Mouse (Mus musculus) thymus, adult 18-20 months (tissue): ENCODE measurements around the gene Cacna1c.

Source experiments
- DNase-seq, 2 experiments: peaks; one replicate each; pipeline ENCODE4 v3.0.0; 2022; ENCODE audit warnings: mixed read lengths in 2 of 2

Gene Cacna1c

DNA sequence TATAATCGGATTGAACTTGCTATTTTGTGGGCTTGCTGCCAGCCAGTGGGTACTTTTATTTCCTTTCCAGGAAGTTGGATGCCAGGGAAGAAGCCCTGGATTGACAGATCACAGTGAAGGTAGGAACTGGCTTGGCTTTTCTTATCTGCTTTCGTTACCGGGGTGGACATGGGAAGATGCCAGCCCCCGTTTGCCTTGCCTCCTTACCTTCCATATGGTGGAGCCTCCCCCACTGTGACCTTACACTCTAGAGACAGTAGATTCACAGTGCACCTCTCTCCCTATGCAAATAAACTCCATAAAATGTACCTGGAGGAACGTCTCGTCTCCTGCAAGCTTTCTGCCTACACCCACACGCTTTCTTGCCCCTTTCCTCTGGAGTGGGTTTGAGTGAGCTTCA lies 459.7 kb downstream of the Cacna1c start:
- DNase-seq: no peak

- no peak for DNase-seq
These were observed 461.1 kb downstream of the Cacna1c start for GRCm38 (mm10) chr6:118735145-118735544.

- DNase-seq: no peak
These were observed 464.3 kb downstream of the Cacna1c start for GRCm38 (mm10) chr6:118731937-118732336.

DNA sequence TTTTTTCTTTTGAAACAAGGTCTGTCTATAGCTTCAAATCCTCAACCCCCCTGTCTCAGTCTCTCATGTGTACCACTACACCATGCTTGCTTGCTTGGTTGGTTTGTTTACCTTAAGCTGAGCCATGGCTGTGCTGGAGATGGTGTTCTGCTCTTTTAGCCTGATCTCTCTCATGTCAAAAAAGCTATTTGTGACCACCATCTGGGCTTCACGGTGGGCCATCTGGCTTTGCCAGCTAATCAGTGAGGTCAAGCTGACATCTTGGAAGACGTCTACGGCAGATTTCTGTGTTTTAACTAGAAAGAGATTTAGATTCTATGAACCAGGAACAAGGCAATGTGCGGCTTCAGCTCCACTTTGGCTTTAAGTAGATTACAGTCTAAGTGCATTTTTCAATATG lies 471.3 kb downstream of the Cacna1c start:
- DNase-seq: no peak

DNA sequence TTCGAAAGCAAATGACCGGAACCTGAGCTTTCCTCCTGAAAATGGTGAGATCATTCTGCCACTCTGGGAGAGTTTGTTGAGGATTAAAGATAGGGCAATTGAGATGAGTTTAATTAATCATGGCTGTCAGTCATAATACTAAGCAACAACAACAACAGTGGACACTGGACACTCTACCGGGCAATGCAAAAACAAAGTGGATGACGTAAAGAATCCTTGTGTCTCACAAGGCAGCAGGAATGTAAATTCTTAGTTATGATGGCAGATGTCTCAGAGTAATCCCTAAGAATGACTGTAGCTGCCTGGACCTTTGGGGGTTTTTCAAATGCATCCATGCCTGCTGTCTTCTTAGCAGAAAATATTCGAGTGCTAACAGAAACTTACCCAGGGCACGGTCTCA lies 471.8 kb downstream of the Cacna1c start:
- DNase-seq: no peak

DNA sequence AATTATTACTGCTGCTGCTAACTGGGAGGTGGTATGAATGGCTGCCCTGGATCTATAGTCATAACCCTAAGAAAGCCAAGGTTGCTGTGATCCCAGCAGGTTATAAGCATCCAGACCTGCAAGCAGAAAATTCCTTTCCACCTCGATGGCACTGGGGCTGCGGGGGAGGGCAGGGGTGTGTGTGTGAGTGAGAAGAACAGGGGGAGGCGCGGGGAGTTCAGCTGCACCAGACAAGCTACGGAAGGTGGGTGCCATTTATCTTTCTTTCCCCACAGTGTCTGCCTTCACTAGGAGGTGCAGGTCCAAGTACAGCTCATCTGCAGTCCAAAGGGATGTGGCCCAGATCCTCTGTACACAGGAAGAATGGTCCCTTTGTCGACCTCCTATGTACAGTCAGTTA lies 473.9 kb downstream of the Cacna1c start:
- DNase-seq: no peak

DNA sequence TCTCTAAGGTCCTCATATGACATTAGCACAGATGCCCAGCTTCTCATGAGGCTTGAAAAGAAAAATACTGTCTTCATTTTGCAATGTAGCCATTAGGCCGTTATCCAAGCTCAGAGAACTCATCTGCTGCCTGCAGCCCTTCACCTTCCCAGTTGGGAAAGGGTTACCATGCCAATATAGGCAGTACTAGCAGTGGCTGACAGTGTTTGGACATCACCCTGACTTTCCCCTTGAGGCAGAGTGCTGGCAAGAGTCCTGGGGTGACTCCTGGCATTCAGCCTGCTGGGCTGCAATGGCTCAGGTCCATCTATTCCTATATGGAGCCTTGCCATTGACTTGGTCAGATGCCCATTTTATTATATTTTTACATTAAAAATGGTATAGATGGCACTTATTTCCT lies 476.7 kb downstream of the Cacna1c start:
- no peak for DNase-seq

GRCm38 (mm10) chr6:118713286-118713685 lies 482.9 kb downstream of the Cacna1c start:
- DNase-seq: no peak

- DNase-seq: no peak
These were observed 484.4 kb downstream of the Cacna1c start for GRCm38 (mm10) chr6:118711677-118712322.

GRCm38 (mm10) chr6:118707066-118707465 lies 489.2 kb downstream of the Cacna1c start:
- no peak for DNase-seq

- DNase-seq: no peak
These were observed 490.4 kb downstream of the Cacna1c start for GRCm38 (mm10) chr6:118705840-118706239.

GRCm38 (mm10) chr6:118694626-118695025 lies 501.6 kb downstream of the Cacna1c start:
- no peak for DNase-seq

DNA sequence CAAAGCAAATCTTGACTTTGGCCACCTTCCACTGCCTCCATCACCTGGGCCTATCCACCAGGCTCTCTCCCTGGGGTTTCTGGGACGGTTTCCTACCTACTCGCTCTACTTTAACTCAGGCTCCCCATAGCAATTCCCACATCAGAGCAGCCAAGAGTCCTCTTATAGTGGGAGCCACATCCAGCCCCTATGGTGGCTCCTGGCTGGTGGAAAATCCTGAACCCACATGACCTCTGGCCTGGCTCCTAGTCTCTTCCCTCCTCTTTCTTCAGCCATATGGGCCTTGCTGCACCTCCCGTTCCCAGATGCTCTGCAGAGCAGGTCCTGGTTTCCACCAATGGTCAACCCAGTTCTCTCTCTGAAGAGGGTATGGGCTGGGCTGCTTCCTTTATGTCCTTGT lies 506.8 kb downstream of the Cacna1c start:
- DNase-seq: no peak

- no peak for DNase-seq
These were observed 507.4 kb downstream of the Cacna1c start for GRCm38 (mm10) chr6:118688856-118689255.

DNA sequence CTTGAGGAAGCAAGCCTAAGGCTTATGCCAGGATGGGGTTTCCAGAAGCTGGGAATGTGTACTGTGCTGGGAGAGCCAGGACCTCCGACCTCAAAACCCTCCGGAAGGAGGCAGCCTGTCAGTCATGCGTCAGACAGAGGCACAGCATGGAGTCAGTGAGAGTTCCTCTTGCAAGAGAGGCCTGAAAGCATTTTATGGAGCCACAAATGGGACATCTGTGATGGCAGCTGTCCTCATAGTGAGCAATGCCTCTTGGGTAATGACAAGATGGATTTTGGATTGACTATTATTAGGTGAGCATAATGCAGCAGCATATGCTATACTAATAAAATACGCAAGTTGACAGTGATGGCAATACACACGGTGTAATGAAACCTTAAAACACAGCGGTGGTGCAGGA lies 515.4 kb downstream of the Cacna1c start:
- no peak for DNase-seq

- DNase-seq: no peak
These were observed 518.2 kb downstream of the Cacna1c start for GRCm38 (mm10) chr6:118678031-118678430.

- DNase-seq: no peak
These were observed 518.9 kb downstream of the Cacna1c start for GRCm38 (mm10) chr6:118677306-118677705.

- DNase-seq: no peak
These were observed 521.4 kb downstream of the Cacna1c start for GRCm38 (mm10) chr6:118674781-118675180.

DNA sequence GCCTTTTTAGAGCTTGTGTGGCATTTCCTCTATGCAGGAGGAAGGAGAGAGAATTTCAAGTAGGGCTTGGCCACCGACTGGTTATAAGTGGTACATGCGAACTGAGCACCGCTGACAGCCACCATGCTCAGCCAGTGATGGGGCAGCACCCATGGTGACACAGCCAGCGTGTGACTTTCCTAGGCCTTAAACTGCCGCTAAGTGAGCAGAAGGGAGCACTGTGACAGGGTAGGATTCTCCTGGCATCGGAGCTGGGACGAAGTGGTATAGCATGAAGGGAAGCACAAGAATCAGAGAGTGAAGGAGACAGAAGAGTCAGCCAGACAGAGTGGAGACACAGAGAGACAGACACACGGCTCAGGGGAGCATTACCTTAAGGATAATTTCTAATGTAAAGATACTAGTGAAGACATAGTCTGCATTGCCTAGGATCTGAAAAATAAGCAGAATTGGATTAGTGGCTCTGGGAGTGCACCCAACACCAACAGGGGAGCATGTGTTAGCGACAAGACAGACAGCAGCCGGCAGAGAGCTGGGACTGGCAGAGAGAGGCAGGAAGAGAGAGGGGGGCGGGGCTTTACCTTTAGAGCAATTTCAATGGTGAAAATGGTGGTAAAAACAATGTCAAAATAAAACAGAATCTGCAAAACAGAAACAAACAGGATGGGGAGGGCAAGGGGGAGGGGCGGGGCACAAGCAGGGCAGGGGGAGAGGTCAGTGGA lies 522.1 kb downstream of the Cacna1c start:
- DNase-seq: no peak

DNA sequence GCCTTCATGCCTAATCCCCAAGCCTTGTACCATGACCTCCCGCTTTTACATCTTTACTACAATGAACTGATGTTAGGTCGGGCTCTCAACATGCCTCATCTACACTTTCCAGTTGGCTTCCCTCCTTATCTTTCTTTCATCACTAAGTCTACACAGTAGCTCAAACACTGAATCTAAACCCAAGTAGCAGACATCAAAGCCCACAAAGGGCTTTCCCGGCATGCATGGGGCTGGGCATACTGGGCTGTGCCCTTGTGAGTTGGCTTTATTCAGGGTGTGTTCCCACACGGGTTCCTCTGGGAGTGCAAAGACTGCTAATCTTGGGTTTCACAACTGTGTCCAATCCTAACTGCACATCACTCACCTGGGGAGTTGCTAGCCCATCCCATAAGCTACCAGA lies 542.9 kb downstream of the Cacna1c start:
- no peak for DNase-seq

DNA sequence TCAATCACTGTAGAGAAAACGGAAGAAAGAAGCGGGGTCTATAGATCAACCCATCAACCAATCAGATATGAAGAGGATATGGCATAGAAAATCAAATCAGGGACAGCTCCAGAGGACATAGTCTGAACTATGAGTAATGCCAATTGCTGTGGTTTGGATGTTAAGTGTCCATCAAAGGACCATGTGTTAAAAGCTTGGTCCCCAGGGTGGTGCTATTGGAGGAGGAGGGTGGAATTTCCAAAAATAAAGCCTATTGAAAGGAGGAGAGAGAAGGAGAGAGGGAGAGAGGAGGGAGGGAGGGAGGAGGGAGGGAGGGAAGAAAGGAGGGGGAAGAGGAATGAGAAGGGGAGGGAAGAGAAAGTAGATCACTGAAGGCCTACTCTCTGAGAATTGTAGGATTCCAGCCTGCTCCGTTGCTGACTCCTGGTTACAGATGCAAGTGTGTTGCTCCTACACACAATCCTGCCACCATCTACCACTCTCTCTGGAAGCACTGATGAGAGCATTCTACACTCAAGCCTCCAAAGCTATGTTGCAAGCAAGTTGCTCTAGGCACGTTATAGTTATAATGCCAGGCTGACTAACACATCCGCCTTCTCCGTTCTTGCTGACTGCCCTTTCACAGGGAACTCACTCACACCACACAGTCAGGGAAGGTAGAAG lies 547.0 kb downstream of the Cacna1c start:
- no peak for DNase-seq

GRCm38 (mm10) chr6:118646265-118647061 lies 549.8 kb downstream of the Cacna1c start:
- peak in 1 of 2 experiments; percentile 4 for DNase-seq

- no peak for DNase-seq
These were observed 551.4 kb downstream of the Cacna1c start for GRCm38 (mm10) chr6:118644866-118645265.
